Mouse (Mus musculus) adrenal gland (tissue): ENCODE results near the gene Gpr180.
"Not testable (repeated sequence)": the region's sequence is repeated elsewhere in the genome, so short reads cannot be mapped to it uniquely, and the experiment has no call there.

Experiments
- intact Hi-C: fragments of 180-260 bp; cut with DNase I; formaldehyde crosslinking; loops from one replicate; pipeline ENCODE4 v1.15.1; 2025
- long read RNA-seq, 2 experiments: library from polyadenylated mRNA; unstranded; transcript quantifications; one replicate each; pipeline ENCODE4 v2.0.0; 2020; ENCODE audit warnings: borderline replicate concordance in 1 of 2; ENCODE audit not compliant: insufficient replicate concordance in 1 of 2

The Gpr180 gene
- long read RNA-seq, experiment 1, transcript Gpr180-201 (9 exons, 1,875 nt), result major isoform, 29 of 39 reads
- long read RNA-seq, experiment 1, partial matches to known transcripts, result 3 of 39 reads
- long read RNA-seq, experiment 1, other reads (novel, unspliced or antisense), result 7 of 39 reads
- long read RNA-seq, experiment 2, transcript Gpr180-201 (9 exons, 1,875 nt), result major isoform, 38 of 47 reads
- long read RNA-seq, experiment 2, partial matches to known transcripts, result 1 of 47 reads
- long read RNA-seq, experiment 2, other reads (novel, unspliced or antisense), result 8 of 47 reads

GRCm38 (mm10) chr14:118136744-118137452, at the start of gene Gpr180:
Gene Gpr180, plus strand, starts transcription at chr14:118137158.
- intact Hi-C loops, result no loop called here

- intact Hi-C loops, result loop anchor here (2.0 kb wide), 1 partner anchor 24 kb away; no protein-coding TSS in a partner anchor
Measured at GRCm38 (mm10) chr14:118088437-118089207, 48.3 kb upstream of the Gpr180 start.

- intact Hi-C loops, result loop anchor here (2.0 kb wide), 1 partner anchor 23 kb away; no protein-coding TSS in a partner anchor
Measured at GRCm38 (mm10) chr14:118089215-118089805, 47.6 kb upstream of the Gpr180 start.

- intact Hi-C loops, result loop anchor here (2.0 to 5.0 kb wide), 2 partner anchors 23 to 42 kb away; partner anchors contain the start of gene Tgds
Measured at GRCm38 (mm10) chr14:118089806-118090392, 47.1 kb upstream of the Gpr180 start.

- intact Hi-C loops, result no loop called here
Measured at GRCm38 (mm10) chr14:118098265-118098664, 38.7 kb upstream of the Gpr180 start.

- intact Hi-C loops, result no loop called here
Measured at GRCm38 (mm10) chr14:118101227-118101990, 35.5 kb upstream of the Gpr180 start.

GRCm38 (mm10) chr14:118107479-118107878, 29.5 kb upstream of the Gpr180 start:
- intact Hi-C loops, result not testable (repeated sequence)

GRCm38 (mm10) chr14:118113116-118113515, 23.8 kb upstream of the Gpr180 start:
- intact Hi-C loops, result loop anchor here (2.0 kb wide), 1 partner anchor 24 kb away; no protein-coding TSS in a partner anchor

- intact Hi-C loops, result no loop called here
Measured at GRCm38 (mm10) chr14:118124129-118124528, 12.8 kb upstream of the Gpr180 start.

GRCm38 (mm10) chr14:118124771-118125170, 12.2 kb upstream of the Gpr180 start:
- intact Hi-C loops, result no loop called here

- intact Hi-C loops, result no loop called here
Measured at GRCm38 (mm10) chr14:118126301-118126700, 10.7 kb upstream of the Gpr180 start.

GRCm38 (mm10) chr14:118131472-118131871, 5.5 kb upstream of the Gpr180 start:
- intact Hi-C loops, result loop anchor here (5.0 kb wide), 1 partner anchor 39 kb away; no protein-coding TSS in a partner anchor

GRCm38 (mm10) chr14:118131931-118132641, 4.9 kb upstream of the Gpr180 start:
- intact Hi-C loops, result loop anchor here (5.0 kb wide), 1 partner anchor 40 kb away; no protein-coding TSS in a partner anchor

- intact Hi-C loops, result loop anchor here (5.0 kb wide), 1 partner anchor 40 kb away; no protein-coding TSS in a partner anchor
Measured at GRCm38 (mm10) chr14:118132642-118132977, 4.3 kb upstream of the Gpr180 start, which contains the start of gene Tgds. Gene Tgds, minus strand, starts transcription at chr14:118132755.

GRCm38 (mm10) chr14:118137487-118137886, 529 bp downstream of the Gpr180 start:
- intact Hi-C loops, result no loop called here

GRCm38 (mm10) chr14:118142283-118142682, 5.3 kb downstream of the Gpr180 start:
- intact Hi-C loops, result no loop called here

- intact Hi-C loops, result no loop called here
Measured at GRCm38 (mm10) chr14:118148046-118148445, 11.1 kb downstream of the Gpr180 start.

- intact Hi-C loops, result no loop called here
Measured at GRCm38 (mm10) chr14:118148554-118148953, 11.6 kb downstream of the Gpr180 start.
